Mouse (Mus musculus): ENCODE data around the gene Adgrd1. TPM values are rescaled to one million over a fixed set of nuclear protein-coding genes. Genes with fewer than 3 reads are reported as not detected.

Gene Adgrd1
- total RNA-seq, 4 experiments from 2014 or later, result 3.3 to 4.8 (median 4.1) TPM

DNA sequence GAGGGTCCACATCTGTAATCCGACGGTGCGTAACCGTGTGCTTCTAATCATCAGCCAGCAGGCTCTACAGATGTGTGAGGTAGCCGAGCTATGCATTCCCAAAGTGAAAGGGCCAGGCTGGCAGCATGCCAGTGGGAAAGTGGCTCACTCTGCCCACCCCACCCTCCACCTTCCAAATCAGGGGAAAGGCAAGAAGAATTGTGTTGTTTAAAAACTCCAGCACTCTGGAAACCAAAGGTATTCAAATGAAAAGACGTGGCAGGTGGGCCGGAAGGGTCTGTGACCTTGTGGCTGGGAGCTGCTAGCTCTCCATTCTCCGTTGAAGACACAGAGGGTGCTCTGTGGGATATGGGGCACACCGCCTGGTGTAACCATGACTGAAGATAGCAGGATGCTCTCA lies 100.0 kb downstream of the Adgrd1 start:
- no peak for DNase-seq (ENCODE audit: low spot score)

DNA sequence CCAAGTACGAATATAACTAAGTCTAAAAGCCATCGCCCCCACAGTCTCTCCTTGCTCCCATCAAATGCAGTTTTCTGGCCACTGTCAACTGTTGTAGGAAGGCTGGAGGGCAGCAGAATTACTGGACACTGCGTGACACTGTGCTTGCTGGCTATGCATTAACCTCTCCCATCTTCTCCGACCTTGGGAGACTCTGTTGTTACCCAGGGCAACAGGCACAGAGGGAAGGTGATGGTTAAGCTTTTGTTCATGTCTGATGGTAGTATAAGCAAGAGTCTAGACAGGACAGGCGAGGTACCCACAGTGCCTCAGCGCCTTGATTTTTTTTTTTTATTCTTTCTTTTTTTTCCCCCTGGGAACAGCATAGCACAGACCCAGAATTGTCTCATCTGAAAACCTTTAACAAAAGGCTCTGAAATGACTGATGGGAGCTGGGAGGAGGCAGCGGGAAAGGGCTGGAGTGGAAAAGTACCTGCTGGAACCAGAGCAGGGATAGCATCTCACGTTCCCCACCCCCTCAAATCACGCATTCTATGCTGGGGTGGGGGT lies 100.5 kb downstream of the Adgrd1 start:
- no peak for DNase-seq (ENCODE audit: low spot score)

DNA sequence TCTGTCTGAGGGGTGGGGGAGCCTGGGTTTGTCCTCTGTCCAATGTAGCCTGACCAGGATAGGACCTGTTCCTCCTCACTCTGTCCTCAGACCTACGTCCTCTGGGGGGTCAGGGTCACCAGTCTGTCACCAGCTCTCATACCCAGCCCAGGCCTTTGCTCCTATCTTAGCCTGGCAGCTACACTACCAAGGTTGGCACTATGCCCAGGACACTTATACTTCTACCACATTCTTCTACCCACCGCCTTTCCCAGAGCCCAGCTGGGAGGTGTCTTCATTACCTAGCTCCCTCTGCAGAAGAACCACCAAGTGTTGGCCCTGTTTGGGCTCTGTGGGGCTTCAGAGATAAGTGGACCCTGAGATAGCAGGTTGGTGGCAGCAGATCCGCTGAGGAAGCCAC lies 103.6 kb downstream of the Adgrd1 start:
- DNase-seq (ENCODE audit: low spot score), result peak; percentile 63

DNA sequence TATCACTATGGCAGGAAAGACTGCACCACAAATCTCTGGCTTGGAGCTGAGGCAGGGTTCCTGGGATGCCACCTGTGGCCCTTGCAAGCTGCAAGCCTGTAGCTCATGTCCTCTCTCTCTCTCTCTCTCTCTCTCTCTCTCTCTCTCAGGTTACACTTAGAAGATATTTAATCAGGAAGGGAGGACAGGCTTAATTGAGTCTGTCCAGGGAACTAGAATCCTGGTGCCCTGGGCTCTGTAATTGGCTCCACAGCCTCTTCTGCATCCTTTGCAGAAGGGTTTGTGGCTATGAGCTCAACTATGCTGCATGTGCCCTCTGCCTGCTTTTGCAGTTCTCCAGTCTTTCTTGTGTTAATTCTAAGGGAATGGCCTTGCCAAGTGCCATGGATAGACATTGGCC lies 111.7 kb downstream of the Adgrd1 start:
- DNase-seq (ENCODE audit: low spot score), result no peak

DNA sequence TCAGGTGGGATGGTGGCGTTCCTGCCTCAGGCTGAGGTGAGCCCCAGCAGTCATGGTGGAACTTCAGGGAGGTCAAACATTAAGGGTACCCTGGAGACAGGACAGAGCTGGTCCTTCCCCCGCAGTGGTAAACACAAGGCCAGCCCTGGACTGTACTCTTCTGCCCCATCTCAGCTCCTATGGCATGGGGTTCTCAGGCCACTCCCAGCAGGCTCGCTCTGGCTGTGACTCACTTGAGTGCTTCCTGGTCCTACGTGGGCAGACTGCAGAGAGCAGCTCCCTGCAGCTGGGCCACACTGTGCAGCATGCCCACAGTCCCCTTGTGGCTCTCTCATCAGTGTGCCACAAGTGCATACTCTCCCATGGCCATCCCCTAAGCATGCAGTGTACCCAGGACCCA lies 112.3 kb downstream of the Adgrd1 start:
- no peak for DNase-seq (ENCODE audit: low spot score)

DNA sequence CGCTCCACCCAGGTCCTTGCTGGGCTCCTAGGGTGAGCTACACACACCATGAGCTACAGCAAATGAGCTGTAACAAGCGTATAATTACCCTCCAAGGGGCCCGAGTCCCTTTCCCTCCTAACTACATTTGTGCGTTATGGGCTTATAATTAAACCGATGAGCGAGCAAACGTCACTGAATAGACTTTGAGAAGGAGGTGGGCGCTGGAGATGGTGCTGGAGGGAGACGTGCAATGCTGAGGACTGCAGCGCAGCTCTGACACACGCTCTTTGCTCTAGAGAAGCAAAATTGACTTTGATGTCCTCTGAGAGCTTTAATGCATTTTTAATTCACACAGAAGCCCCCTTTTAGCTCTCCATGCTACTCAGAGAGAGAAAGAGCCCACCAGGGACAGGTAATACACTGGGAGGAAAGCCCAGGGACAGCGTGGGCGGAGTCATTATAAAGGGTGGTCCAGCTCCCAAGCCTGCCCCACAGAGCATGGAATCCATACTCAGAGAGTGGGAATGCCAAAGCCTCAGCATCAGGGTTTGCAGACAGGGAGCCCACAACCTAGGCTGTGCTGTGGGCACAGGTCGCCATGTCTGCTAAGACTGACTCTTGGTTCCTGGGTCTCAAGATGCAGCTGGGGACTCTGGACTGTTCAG lies 115.0 kb downstream of the Adgrd1 start:
- DNase-seq (ENCODE audit: low spot score), result no peak

DNA sequence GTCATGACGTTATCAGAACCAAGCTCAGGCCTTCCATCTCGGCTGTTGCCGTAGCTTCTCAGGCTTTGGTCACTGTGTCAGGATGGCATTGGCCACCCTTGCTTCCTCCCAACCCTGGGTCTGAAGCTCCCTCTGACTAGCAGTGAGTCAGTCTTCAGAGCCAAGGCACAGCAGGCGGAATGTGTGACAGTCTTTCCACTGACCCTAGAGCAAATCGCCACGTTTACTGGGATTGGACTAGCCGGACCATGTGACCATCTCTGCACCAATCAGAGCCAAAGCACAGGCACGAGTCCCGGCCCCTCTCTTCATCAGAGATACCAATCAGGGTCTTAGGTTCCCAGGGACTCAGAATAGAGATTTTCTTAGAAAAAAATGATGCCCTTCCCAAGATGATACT lies 117.5 kb downstream of the Adgrd1 start:
- DNase-seq (ENCODE audit: low spot score), result no peak

DNA sequence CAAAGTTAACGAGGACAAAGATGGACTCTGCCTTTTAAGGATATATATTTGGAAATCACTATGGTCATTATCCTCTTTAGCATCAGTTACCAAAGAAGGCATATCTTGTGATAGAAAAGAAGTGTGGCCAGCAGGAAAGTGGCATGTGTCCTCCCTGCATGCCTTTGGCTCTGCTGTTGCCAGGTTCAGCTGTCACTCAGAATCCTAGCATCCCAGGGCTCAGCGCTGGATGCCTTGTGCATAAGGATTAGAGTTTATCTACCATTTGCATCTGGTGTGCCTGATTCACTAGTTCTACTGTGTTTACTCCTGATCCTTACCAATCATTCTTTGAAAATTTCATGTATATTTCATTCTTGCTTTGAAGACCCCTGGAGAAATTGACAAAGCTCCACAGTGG lies 119.5 kb downstream of the Adgrd1 start:
- no peak for DNase-seq (ENCODE audit: low spot score)

DNA sequence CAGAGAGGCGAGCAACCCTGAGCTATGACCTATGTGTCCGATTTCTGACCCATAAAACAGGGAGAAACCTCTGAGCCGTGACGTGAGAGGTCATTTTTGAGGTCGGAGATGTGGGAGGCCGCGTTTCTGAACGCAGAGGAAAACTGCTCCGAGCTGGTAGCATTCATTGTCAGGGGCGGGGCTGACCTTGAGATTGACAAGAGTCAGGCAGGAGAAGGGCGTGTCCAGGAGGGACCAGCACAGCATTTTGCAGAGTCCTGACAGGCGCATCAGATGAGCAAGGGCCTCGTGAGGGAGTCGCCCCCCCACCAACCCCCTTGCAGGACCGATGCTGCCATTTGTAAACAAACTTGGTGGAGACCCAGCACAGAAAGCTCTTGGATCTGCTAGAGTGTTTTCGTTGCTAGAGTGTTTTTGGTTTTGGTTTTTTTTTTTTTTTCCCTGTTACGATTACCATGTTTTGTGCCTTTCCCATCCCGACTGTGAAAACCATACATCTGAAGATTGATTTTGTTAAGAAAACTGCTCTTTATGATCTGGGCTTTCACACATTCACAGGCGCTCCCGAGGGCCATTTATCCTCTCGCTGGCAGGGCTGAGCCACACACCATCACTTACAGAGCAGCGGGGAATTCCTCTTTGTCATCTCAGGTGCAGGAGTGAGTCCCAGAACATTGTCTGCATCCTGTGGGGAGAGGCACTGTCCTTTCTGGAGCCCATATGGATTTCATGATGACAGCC lies 121.1 kb downstream of the Adgrd1 start:
- DNase-seq (ENCODE audit: low spot score), result no peak

DNA sequence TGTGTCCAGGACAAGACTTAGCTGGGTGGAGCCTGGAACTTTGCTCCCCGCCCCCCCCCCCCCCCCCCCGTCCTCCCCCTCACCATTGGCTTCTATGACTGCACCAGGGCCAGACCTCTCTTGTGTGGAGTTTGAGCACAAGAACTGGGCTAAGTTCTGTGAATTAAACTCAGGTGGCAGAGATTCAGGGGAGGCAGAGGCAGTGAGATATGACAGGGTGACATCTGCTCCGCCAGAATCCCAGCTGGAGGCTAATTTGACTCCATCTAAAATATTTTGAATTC lies 121.6 kb downstream of the Adgrd1 start:
- no peak for DNase-seq (ENCODE audit: low spot score)

DNA sequence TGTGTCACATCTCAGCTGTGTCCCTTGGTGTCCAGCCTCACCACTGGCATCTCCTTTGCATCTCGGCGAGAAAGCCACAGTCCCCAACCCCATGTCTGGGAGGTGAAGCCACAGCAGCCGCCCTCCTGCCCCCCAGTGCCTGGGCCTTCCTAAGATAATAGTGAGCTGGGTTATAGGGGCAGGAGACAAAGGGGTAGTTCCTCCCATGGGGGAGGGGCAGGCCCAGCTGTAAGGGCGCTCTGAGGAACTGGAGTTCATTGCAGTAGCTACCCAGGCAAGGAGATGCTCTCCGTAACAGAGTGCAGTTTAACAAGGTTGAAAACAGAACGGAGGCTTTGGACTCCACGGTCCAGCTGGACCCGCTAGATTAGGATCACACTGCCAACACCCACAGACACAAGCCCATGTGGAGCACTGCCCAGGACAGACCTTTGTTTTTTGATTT lies 122.0 kb downstream of the Adgrd1 start:
- no peak for DNase-seq (ENCODE audit: low spot score)

DNA sequence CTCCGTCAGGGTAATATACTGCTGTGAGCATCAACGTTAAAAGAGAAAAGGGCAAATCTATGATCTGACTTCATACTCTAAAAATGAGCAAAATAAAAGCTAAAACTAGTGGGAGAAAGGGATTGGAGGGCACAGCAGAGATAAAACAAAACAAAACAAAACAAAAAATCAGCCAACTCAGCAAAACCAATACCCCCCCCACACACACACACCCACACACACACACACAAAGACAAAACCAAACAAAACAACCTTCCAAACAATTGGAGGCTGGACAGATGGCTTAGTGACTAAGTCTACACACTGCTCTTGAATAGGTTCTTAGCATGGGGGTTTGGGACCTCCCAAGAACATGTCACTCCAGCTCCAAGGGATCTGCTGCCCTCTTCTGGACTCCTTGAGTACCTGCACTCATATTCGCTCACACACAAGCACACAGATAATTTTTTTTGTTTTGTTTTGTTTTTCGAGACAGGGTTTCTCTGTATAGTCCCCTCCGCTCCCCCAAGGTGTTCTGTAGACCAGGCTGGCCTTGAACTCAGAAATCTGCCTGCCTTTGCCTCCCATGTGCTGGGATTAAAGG lies 122.7 kb downstream of the Adgrd1 start:
- no peak for DNase-seq (ENCODE audit: low spot score)

DNA sequence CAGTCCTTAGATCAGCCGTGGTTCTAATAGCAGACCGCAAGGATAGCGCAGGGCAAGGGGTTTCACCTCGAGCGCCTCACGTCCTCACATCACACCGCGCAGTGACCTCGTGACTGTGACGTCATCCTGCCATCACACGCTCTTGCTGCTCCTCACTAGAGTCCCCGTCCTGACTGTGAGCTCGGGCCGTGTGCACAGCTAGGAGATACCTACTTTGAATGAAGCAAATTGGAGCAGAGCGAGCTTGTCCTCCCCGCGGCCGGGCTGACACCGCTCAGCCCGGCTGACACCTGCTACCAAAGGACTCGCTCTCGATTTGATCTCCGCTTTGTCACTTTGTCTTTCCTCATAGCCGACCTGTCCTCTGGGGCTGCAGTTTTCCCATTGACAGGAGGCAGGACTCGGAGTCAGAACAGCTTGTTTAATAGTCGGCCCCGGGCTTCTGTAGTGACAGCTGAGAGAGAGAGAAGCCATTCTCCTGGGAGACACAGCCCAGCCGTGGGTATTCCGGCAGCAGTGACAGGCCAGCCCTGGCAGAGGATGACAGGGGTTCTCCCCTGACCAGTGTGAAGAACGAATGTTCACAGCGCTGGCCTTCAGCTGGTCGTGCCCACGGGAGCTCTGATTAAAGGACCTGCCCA lies 129.4 kb downstream of the Adgrd1 start:
- no peak for DNase-seq (ENCODE audit: low spot score)

DNA sequence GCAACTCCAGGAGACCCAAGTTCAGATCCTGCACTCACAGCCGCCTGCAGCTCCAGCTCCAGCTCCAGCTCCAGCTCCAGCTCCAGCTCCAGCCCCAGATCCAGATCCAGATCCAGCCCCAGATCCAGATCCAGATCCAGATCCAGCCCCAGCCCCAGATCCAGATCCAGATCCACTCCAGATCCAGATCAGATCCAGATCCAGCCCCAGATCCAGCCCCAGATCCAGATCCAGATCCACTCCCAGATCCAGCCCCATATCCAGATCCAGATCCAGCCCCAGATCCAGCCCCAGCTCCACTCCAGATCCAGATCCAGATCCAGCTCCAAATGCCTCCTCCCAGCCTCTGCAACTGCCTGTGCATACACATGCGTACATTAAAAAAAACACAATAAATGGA lies 131.6 kb downstream of the Adgrd1 start:
- DNase-seq (ENCODE audit: low spot score), result no peak

DNA sequence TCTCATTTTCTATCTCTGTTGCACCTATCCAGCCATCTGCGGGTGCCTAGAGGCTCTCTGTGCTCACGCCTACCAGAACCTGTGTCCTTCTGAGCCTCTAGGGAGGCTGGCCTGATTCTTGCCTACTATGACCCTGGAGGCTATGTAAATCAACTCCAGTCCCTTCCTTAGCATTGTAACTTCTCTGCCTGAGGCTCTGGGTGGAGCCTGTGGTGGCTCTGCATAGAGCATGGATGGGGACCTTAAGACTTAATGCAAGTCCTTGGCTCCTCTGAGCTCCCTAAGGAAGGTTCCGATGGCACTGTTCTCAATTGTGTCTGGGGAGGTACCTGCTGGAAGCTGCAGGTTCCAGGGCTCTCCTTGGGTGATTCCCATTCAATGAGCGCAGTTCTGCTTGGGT lies 136.8 kb downstream of the Adgrd1 start:
- no peak for DNase-seq (ENCODE audit: low spot score)

DNA sequence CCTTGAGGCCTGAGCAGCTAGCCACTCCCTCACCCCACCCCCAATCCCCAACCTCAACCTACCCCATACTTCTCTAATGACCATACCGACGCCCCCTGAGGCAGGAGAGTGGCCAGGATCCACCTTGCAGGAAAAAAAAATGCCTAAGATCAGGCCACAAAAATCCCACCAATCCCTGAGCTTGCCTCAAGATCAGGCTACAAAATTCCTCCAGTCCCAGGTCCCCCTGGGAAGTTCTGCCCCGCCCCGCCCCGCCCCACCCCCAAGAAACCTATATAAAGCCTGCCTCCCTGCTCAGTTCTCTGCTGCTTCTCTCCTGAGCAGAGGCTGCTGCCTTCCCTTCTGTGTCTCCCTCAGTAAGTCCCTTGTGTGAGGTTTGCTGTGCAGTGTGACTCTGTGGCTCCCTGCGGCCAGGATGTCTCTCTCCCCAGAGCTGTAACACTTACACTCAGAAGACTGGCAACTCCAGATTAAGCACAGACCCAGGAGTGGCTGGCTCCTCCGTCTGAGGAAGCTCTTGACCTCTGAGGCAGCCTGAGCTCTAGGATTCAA lies 137.4 kb downstream of the Adgrd1 start:
- no peak for DNase-seq (ENCODE audit: low spot score)

DNA sequence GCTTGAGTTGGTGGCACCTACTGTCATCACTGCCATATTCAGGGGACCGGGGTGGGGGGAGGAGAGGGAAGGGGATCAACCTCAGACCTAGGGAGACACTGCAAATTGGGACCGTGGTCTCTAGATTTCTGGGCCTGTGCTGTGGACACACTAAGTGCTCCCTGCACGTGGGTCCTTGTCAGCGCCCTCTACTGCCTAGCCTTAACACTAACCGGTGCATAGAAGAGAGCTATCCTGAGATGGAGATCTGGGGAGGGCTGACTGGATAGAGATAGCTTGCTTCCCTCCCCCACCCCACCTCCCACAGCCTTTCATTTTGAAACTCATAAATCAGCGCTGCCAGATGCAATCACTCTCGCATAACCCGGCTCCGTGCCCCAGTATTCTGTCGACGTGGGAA lies 139.8 kb downstream of the Adgrd1 start:
- DNase-seq (ENCODE audit: low spot score), result no peak

DNA sequence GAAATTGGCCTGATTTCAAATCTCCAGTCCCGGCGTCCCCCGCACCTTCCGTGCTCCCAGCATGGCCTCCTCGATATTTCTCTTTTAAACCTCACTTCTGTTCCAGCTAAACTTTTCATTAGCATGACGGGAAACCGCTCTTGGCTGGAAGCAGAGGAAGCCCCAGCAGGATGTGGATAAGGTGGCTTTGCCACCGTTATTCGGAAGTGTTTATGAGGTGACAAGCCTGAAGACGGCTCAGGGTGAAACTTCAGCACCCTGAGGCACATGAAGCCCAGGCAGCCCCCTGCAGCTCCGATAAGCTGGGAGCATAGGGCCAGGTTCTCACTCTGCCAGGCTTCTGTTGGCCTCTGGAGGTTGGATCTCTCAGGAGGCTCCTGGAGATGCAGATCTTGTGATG lies 145.3 kb downstream of the Adgrd1 start:
- no peak for DNase-seq (ENCODE audit: low spot score)

DNA sequence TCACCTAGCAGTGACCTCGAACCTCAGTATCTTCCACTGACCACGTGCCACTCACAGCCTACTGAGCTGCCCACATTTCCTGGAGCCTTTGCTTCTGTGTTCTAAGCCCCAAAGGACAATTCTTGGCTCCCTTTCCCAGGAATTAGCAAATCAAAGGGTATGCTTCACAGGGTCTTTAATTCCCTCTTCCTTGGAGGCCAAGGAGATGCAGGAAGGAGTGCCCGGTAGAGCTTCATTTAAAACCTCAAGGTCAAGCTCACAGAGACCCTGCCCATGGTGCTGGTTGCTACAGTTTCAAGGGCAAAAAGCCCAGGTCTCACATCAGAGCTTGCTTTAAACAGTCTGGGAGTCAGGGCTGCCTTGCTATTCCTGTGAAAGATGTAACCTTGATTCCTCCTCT lies 145.7 kb downstream of the Adgrd1 start:
- DNase-seq (ENCODE audit: low spot score), result no peak

DNA sequence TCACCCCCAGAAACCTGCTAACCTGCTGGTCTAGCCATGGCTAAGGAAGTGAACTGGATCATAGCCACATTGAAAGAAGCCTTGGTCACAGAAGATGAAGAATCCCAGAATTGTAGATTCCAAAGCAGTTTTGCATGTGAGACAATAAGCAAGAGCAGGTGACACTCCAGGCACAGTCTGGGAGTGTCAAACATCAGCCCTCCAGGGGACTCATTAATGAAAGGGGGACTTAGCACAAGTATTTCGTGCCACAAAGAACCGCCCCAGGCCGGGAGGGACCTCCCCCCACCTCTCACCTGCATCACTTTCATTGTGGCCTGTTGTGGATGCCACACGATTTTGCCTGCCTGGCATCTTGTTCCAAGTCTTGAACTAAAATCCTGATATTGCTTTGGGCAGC lies 146.6 kb downstream of the Adgrd1 start:
- DNase-seq (ENCODE audit: low spot score), result no peak

DNA sequence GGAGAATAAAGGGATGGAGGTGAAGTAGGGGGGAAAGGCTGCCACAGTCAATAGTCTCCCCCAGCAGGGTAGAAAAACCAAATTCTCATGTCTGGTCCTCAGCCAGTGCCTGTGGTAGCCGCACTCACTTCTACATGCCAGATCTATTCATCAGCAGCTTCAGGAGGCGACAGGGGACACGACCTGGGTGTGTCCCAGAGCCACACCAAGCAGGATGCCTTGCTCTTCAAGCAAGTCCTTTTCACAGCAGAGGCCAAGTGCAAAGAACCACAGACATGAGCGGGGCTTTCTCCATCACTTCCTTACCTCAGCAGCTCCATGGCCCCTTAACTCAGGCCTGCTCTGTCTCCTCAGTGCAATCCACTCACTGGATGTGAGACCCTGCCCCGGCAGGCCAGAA lies 147.8 kb downstream of the Adgrd1 start:
- no peak for DNase-seq (ENCODE audit: low spot score)

DNA sequence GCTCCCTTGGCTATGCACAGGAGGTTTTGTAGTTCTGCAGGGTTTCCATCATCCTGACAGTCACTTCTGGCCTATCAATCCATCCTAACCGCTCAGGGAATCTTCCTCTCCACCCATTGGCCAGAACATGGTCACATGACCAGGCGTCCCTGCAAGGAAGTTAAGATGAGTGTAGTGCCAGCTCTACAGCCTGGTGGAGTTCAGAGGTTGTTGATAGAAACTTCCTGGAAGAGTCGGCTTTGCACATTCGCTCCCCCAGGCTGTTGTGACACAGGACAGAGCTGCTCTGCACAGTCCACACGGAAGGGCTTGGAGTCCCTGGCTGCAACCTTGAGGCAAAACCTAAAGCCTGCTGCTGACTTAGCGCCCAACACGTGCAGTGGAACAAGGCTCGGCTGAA lies 152.5 kb downstream of the Adgrd1 start:
- DNase-seq (ENCODE audit: low spot score), result no peak
